Mouse (Mus musculus) lung, postnatal 36 days (tissue): ENCODE measurements at regions not wholly inside any gene's neighbourhood (a gene's known extent, or its start where the extent isn't known, plus 50 kb on each side); places are given as distances from the start of the nearest gene placed in this dataset.

Experiments
- DNase-seq: peaks from one replicate; pipeline ENCODE4 v3.0.0; 2022; ENCODE audit warnings: mixed read lengths

GRCm38 (mm10) chr6:52105031-52105593 lies 53.0 kb downstream of the Hoxa1 start:
- no peak for DNase-seq

- DNase-seq: no peak
Measured at GRCm38 (mm10) chr6:52104141-52104540, 54.0 kb downstream of the Hoxa1 start.

- DNase-seq: no peak
Measured at GRCm38 (mm10) chr6:52103661-52104060, 54.5 kb downstream of the Hoxa1 start.

- peak; percentile 22 for DNase-seq
Measured at GRCm38 (mm10) chr6:52102699-52103098, 55.4 kb downstream of the Hoxa1 start.

GRCm38 (mm10) chr6:52102179-52102578 lies 55.9 kb downstream of the Hoxa1 start:
- peak; percentile 50 for DNase-seq

GRCm38 (mm10) chr6:52101209-52101608 lies 56.9 kb downstream of the Hoxa1 start:
- DNase-seq: no peak

- DNase-seq: no peak
Measured at GRCm38 (mm10) chr6:52098851-52099250, 59.3 kb downstream of the Hoxa1 start.

GRCm38 (mm10) chr6:52095575-52095974 lies 62.5 kb downstream of the Hoxa1 start:
- DNase-seq: no peak

GRCm38 (mm10) chr6:52091445-52091844 lies 66.7 kb downstream of the Hoxa1 start:
- DNase-seq: peak; percentile 24

- peak; percentile 54 for DNase-seq
Measured at GRCm38 (mm10) chr6:52085932-52086643, 72.0 kb downstream of the Hoxa1 start.

- no peak for DNase-seq
Measured at GRCm38 (mm10) chr6:52084622-52085021, 72.3 kb upstream of the Skap2 start.

- DNase-seq: no peak
Measured at GRCm38 (mm10) chr6:52079501-52079900, 67.2 kb upstream of the Skap2 start.

- DNase-seq: no peak
Measured at GRCm38 (mm10) chr6:52078530-52079340, 66.4 kb upstream of the Skap2 start.

GRCm38 (mm10) chr6:52076179-52076932 lies 64.0 kb upstream of the Skap2 start:
- DNase-seq: no peak

- no peak for DNase-seq
Measured at GRCm38 (mm10) chr6:52074904-52075303, 62.6 kb upstream of the Skap2 start.

- DNase-seq: no peak
Measured at GRCm38 (mm10) chr6:52067151-52067550, 54.8 kb upstream of the Skap2 start.

GRCm38 (mm10) chr6:52065652-52066051 lies 53.3 kb upstream of the Skap2 start:
- DNase-seq: no peak

GRCm38 (mm10) chr6:52064176-52065015 lies 52.0 kb upstream of the Skap2 start:
- peak; percentile 50 for DNase-seq
